Mouse (Mus musculus) gastrocnemius, adult 18-20 months (tissue): Measurements from ENCODE around the gene Ugt1a10. TPM values are rescaled to one million over a fixed set of nuclear protein-coding genes. Genes with fewer than 3 reads are reported as not detected.

Source experiments
- DNase-seq: peaks from one replicate; pipeline ENCODE4 v3.0.0; 2021; ENCODE audit warnings: low spot score
- microRNA-seq: library from miRNA; unstranded; fragments of <30 nt; microRNA quantifications from one replicate; pipeline ENCODE4 v1.2.0, GENCODE M21; 2021
- total RNA-seq, 2 experiments: library from RNA; stranded (reverse); gene quantifications; 2 replicates each; pipeline ENCODE4 v1.2.3; 2021

Ugt1a10 gene
- total RNA-seq, 2 experiments from 2014 or later: not detected

DNA sequence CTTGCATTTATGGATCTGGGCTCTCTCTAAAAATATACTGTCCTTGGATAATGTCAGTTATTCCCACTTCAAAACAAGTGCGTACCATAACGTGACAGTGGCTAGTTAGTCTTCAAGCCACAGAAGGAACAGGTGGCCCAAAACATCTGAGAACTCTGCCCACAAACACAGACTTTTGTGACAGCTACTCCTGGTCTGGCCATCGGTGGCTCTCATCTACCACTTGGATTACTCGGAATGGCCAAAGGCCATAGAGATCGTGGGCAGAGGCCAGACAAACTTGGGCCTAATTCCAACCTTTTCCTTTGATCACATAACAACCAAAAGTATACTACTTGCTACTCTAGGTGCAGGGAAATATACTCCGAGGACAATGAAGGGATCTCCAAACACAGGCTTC lies 212.9 kb downstream of the Ugt1a10 start:
- DNase-seq: no peak

Small RNA genes lying within 50 kb of the gene (microRNA-seq; reads per million reads assigned to microRNA genes)
- gene Gm25198: not detected

Other genes starting within 250 kb of the Ugt1a10 start
- gene Dgkd, start 202.1 kb upstream of the Ugt1a10 start, total RNA-seq: 10 to 100 TPM; 27.8 to 29.2 TPM
- 1 to 10 TPM; 7.9 to 8.8 TPM for gene Usp40, start 46.8 kb upstream of the Ugt1a10 start, total RNA-seq
- gene Ugt1a9, start 15.4 kb downstream of the Ugt1a10 start, total RNA-seq: under 1 TPM in 1 of 2 experiments, not detected in 1; 0.14 TPM
- gene Ugt1a8, start 32.4 kb downstream of the Ugt1a10 start, total RNA-seq: not detected
- gene Ugt1a7c, start 39.7 kb downstream of the Ugt1a10 start, total RNA-seq: under 1 TPM; 0.31 to 0.37 TPM
- gene Ugt1a6b, start 47.9 kb downstream of the Ugt1a10 start, total RNA-seq: under 1 TPM; 0.34 to 0.64 TPM
- gene Ugt1a6a, start 79.4 kb downstream of the Ugt1a10 start, total RNA-seq: 1 to 10 TPM in 1 of 2 experiments, under 1 TPM in 1; 0.66 to 1.4 TPM
- under 1 TPM in 1 of 2 experiments, not detected in 1; 0.14 TPM for gene Ugt1a5, start 110.6 kb downstream of the Ugt1a10 start, total RNA-seq
- under 1 TPM in 1 of 2 experiments, not detected in 1; 0.09 TPM for gene Ugt1a2, start 145.2 kb downstream of the Ugt1a10 start, total RNA-seq
- not detected for gene Dnajb3, start 150.4 kb downstream of the Ugt1a10 start, total RNA-seq
- under 1 TPM in 1 of 2 experiments, not detected in 1; 0.09 TPM for gene Ugt1a1, start 156.6 kb downstream of the Ugt1a10 start, total RNA-seq
- gene Mroh2a, start 171.6 kb downstream of the Ugt1a10 start, total RNA-seq: not detected
- gene Hjurp, start 222.2 kb downstream of the Ugt1a10 start, total RNA-seq: 1 to 10 TPM; 5.4 to 5.8 TPM
- not detected for gene Trpm8, start 222.3 kb downstream of the Ugt1a10 start, total RNA-seq